13 mouse cellular contexts compared by ENCODE assay signal in genomic region chr9:75236416-75237308, GRCm38 (mm10). TPM values are rescaled to one million over a fixed set of nuclear protein-coding genes. Genes with fewer than 3 reads are reported as not detected.
DNase-seq lines count a peak whose midpoint lies in the region; ATAC-seq and TF ChIP-seq lines count a peak whose summit lies in the region.
"Had no signal": no experiment of that assay in that cellular context is flagged by ENCODE, and none has a peak within 500 bp of the region (broad histone marks: within the 10 kb centered on the region; RNA-seq: fewer than 3 reads in every experiment).

No protein-coding gene starts in this region.

- H3K9me3 ChIP-seq in lung, embryonic 15.5 days = no peaks in the 10 kb centered on the region
- H3K9me3 ChIP-seq: forebrain, embryonic 15.5 days; heart, embryonic 15.5 days; neural tube, embryonic 13.5 days had no signal

- H3K27ac ChIP-seq in lung, embryonic 15.5 days = peak overlapping the region; percentile 94
- H3K27ac ChIP-seq in layer of hippocampus, adult 2 months = no peak overlapping the region
- H3K27ac ChIP-seq: forebrain, embryonic 15.5 days; neural tube, embryonic 13.5 days had no signal

- H3K9ac ChIP-seq in lung, embryonic 15.5 days = no peak overlapping the region; the same call in 1 of the 2 replicates
- H3K9ac ChIP-seq: forebrain, embryonic 15.5 days; heart, embryonic 15.5 days; neural tube, embryonic 13.5 days had no signal

- DNase-seq in embryo, embryonic 10.5 days (ENCODE audit: low spot score) = peak; percentile 26
- DNase-seq in embryo, embryonic 9.5 days (ENCODE audit: extremely low spot score) = no peak
- DNase-seq in urinary bladder, postnatal 14 days (ENCODE audit: low spot score) = peak; percentile 45
- DNase-seq in urinary bladder, postnatal 25 days (ENCODE audit: low spot score) = no peak
- no peak for DNase-seq in ovary, postnatal 10 days (ENCODE audit: low spot score)
- DNase-seq in spleen, adult 12 weeks (ENCODE audit: low spot score) = no peak
- no peak for DNase-seq in layer of hippocampus, adult 2 months (ENCODE audit: low spot score in 2 of 2)
- DNase-seq: kidney, adult 11 months had no signal

- TF ChIP-seq CTCF in layer of hippocampus, adult 2 months (conservative IDR thresholded peaks at IDR 0.05) = no peak

- H3K4me3 ChIP-seq in lung, embryonic 15.5 days = no peak overlapping the region
- no peak overlapping the region for H3K4me3 ChIP-seq in layer of hippocampus, adult 2 months
- H3K4me3 ChIP-seq: forebrain, embryonic 15.5 days; heart, embryonic 15.5 days; neural tube, embryonic 13.5 days had no signal

- H3K27me3 ChIP-seq in lung, embryonic 15.5 days = peaks cover 20% of the 10 kb centered on the region

- ATAC-seq in lung, embryonic 15.5 days (ENCODE audit: borderline replicate concordance, extremely low read depth, low FRiP score, low TSS enrichment) = peak; percentile 76
- ATAC-seq: forebrain, embryonic 15.5 days had no signal

- H3K4me2 ChIP-seq in lung, embryonic 15.5 days = peak overlapping the region; percentile 55
- H3K4me2 ChIP-seq: forebrain, embryonic 15.5 days; heart, embryonic 15.5 days; neural tube, embryonic 13.5 days had no signal

- H3K4me1 ChIP-seq in lung, embryonic 15.5 days = peaks cover 25% of the 10 kb centered on the region

- 60% methylated on average over 12 of the region's 12 CpGs for WGBS in lung, embryonic 15.5 days

- H3K36me3 ChIP-seq in lung, embryonic 15.5 days = no peaks in the 10 kb centered on the region
- H3K36me3 ChIP-seq: forebrain, embryonic 15.5 days; heart, embryonic 15.5 days; neural tube, embryonic 13.5 days had no signal

RNA-seq across cellular contexts. Expression of gene Myo5c, which starts 4.8 kb away (rescaled TPM):
- 27.8 and 30.2 TPM in 2 replicates for polyA plus RNA-seq in lung, embryonic 15.5 days (2015; fragmentation: Nextera tagmentation; extraction: Ambion mirVana)
- total RNA-seq in layer of hippocampus, adult 2 months (2021) = under 1 TPM; 0.59 to 0.81 TPM
- total RNA-seq: megakaryocyte-erythroid progenitor cell, adult 5-6 weeks had no signal

Comparison
In these comparisons a context has a peak if more than half of its experiments do, and no peak if none do; other contexts are left out.
1. DNase-seq: peak in embryo, embryonic 10.5 days (single experiment) and urinary bladder, postnatal 14 days (single experiment); none in embryo, embryonic 9.5 days (single experiment), urinary bladder, postnatal 25 days (single experiment), ovary, postnatal 10 days (single experiment), spleen, adult 12 weeks (single experiment) and layer of hippocampus, adult 2 months (0 of 2).